Mouse (Mus musculus): ENCODE results near the gene Abhd16a.

DNA sequence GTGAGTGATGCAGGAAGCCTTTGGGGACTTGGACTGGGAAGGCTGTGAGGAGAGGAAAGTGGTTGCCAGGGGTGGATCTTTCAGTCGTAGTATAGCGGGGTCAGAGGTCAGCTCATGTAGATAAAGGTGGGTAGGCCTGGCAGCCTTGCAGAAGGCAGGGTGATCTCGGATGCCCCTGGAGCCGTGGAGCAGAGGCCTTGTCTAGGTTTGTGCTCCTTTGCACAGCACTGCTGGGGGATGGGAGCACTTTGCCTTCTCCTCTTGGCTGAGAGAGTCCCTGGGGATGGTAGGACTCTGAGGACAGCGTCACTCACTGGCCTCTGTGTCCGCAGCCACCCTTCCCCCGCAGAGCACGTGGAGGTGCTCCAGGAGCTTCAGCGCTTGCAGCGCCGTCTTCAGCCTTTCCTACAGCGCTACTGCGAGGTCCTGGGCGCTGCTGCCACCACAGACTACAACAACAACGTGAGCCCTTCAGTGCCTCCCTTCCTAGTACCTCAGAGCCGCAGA is 51.5 kb downstream of the Abhd16a start:
- no peak for TF ChIP-seq CTCF (IDR thresholded peaks at IDR 0.05; ENCODE audit: extremely low read depth, insufficient read depth, insufficient read length, insufficient replicate concordance)
- TF ChIP-seq POLR2A (IDR thresholded peaks at IDR 0.05; ENCODE audit: low read depth, low read length), result no peak
